Mouse (Mus musculus) lung, postnatal 4 days (tissue): ENCODE measurements at regions not wholly inside any gene's neighbourhood (a gene's known extent, or its start where the extent isn't known, plus 50 kb on each side); places are given as distances from the start of the nearest gene placed in this dataset.
A peak's percentile ranks its signal among the peaks of the same experiment; 100 is the strongest.

ENCODE experiments used
- DNase-seq, 2 experiments: peaks; one replicate each; pipeline ENCODE4 v3.0.0; 2021

- no peak for DNase-seq
Measured at GRCm38 (mm10) chr2:172777774-172778173, 162.3 kb downstream of the Bmp7 start.

- no peak for DNase-seq
Measured at GRCm38 (mm10) chr2:172779096-172779495, 161.0 kb downstream of the Bmp7 start.

DNA sequence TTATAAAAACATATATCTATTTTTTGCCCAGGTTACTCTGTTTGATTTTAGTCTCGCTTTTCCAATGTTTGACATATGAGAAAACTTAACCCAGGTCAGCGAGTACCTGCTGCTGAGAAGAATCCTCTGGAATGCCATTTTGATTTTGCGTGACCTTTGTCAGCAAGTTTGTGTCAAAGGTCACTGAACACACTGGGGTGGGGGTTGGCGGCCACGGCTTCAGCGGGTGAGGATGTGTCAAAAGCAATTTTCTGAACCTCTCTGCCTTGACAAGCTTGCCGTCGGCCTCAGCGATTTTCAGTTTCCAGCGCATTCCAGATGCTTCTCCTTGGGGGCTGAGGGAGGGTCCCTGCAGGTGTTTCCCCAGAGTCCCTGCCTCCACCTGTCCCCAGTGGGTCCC is 157.4 kb downstream of the Bmp7 start:
- DNase-seq, result no peak

- no peak for DNase-seq
Measured at GRCm38 (mm10) chr2:172786297-172786696, 153.8 kb downstream of the Bmp7 start.

- no peak for DNase-seq
Measured at GRCm38 (mm10) chr2:172787203-172787944, 152.7 kb downstream of the Bmp7 start.

DNA sequence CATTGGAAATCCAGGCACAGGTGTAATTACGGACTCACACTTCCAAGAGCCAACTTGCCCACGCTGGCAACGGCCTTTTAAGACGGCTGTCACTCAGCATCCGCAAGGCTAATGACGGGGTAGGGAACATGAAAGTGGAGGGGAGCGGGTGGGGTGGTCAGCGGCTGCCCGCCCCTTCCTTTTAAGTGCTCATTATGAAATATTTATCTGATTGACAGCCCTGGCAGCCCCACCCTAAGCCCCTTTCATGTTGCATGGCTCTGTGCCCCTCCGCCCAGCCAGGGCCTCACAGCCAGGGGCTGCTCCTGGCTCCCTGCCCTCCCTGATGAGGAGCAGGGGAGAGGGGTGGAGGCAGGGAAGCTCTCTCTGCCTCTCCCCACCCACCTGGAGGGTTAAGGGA is 150.9 kb downstream of the Bmp7 start:
- peak; percentile 16 to 58 for DNase-seq

DNA sequence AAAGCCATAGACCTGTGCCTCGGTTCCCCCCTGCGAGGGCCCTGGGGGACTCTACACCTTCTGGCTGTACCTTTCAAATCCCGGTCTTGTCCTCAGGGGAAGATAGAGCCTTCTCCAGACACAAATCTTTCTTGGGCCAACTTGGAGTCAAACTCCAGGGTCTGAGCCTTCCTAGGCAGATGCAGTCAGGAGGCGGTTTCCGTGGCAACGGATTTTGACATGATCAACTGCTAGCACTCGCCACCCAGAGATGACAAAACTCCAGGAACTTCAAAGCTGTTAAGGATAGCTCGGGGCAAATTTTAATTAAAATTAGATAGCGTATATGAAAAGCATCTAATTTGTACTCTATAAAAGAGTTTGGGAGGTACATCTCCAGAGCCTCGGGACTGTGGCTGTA is 147.6 kb downstream of the Bmp7 start:
- no peak for DNase-seq

DNA sequence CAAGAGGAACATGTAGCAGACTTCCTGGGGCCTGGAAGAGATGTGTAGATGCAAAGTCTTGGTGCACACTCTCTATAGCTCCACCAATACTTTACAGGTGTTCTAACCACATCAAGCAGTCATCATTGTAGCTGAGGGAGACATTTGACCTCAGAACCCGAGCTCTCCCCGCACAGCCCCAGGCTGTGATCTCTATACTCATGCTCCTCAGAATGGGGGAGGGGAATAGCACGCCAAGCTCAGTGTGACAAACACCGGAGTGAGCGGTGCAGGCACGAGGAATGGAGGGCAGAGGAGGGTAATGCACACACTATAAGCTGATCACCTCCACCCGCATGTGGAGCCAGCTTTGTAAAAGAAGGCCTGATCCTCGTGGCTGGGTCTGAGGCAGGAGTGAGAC is 146.1 kb downstream of the Bmp7 start:
- DNase-seq, result no peak

DNA sequence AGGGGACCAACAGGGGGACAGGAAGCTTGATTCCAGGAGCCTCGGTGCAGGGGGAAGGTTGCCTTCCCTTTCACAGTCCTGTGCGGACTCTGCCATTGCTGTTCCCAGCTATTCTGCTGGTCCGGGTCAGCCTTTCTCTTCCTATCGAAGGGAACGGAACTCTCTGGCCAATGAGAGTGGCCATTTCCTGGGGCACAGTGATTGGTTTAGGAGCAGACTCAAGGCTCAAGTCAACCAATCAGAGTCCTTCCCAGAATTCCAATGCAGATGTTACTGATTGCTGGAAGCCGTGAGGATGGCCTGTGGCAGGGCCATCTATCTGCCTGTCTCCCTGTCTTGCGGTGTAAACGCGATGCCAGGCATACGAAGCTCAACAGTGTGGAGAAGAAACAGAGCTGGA is 145.3 kb downstream of the Bmp7 start:
- no peak for DNase-seq

GRCm38 (mm10) chr2:172796104-172796503 is 144.0 kb downstream of the Bmp7 start:
- DNase-seq, result peak in 1 of 2 experiments; percentile 66

DNA sequence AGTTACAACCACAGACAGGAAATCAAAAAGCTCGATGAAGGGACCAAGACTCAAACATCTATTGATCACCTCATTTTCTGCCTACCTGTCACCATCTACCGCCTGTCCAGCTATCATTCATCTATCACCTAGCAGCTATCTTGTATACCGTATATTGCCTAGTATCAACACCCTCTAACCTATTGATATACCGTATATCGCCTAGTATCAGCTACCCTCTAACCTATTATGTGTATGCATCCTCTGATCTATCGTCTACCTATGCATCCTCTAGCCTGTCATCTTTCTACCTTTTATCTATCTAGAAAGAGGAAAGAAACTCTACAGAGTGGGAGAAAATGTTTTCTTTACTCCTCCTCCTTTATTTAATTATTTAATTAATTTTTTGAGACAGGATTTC is 143.2 kb downstream of the Bmp7 start:
- no peak for DNase-seq

DNA sequence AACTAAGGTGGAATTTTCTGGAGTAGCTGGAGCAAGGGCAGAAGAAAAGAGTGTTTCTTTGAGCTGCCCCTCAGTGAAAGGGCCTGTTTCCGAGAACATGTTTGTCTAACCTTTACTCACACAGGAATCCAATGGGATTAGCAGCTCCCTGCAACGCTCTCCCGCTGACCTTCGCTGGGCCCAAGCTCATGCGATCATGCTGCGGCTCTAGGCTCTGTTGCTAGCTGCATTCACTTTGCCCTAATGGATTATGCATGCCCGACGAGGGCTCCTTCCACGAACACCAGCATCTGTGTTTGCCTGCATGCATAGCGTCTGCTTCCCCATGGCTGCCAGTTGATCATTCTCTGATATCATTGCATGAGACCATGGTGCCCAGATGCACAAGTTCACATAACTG is 140.2 kb downstream of the Bmp7 start:
- DNase-seq, result no peak

GRCm38 (mm10) chr2:172800801-172801200 is 139.3 kb downstream of the Bmp7 start:
- DNase-seq, result no peak

DNA sequence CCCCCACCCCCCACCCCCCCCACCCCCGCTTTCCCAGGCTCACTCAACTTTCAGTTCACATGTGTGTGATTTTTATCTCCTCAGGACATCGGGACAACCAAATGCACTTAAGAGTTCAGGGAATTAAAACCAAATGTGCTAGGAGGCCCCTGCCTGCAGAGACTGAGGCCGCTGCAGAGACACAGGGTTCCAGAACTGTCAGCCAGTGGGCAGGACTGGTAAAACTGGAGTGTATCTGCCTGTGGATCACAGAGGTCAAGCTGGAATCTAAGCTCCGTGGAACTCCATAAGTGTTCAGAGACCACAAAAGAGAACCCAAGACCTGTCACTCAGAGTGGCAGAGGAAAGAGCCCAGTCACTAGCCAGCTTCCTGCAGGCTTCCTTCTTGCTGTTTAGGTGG is 138.3 kb downstream of the Bmp7 start:
- DNase-seq, result no peak

- DNase-seq, result no peak
Measured at GRCm38 (mm10) chr2:172807446-172807845, 132.7 kb downstream of the Bmp7 start.

DNA sequence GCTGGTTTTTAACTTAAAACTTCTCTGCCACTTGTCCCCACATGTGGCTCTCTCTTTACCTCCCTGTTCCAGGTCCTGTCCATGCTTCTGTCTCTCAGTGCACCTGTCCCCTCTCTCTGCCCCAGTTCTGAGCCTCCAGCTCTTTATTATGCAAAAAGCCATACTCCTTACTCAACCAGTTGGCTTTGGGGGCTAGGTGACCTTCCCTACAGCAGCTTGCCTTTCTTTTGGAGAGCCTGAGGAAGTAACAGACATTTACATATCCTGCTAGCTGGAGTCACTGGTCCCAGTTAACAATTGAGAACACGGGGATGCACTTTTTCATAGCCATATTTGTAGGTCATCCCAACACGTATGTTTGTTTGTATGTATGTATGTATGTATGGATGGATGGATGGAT is 130.8 kb downstream of the Bmp7 start:
- DNase-seq, result no peak

DNA sequence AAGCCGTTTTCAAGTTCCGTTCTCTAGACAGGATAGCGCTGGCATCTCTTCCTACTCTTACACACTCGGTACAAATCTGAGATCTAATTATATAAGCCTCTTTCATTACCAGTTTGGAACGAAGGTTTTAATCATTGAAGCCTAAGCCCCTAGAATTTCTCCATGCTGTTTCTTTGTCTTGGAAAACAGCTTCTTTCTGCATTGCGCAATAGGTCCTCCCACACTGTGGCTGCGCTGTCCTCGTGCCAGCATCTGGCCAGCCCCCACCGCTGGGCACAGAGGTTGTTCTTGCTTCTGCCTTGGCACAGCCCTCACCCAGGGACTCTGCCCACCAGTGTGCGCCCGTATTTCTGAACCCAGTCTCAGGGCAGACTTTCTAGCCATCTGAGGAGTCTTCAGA is 126.8 kb downstream of the Bmp7 start:
- DNase-seq, result no peak

DNA sequence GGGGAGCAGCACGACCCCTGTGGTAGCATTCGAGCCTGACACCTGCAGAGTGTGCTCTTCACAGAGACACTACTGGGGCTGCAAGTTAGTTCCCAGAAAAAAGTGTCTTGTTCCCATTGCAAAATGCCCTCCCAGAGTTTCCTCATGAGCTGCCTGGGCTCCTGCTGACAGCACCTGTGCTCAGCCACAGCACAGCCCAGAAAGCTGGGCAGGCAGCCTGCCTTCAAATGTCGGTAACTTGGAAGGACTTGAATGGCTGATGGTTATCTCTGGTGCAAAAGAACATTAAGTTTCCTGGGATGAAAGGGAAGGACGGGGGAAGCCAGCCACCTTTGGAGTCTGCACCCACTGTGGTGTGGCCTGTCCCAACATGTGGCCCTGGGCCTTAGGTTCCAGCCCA is 126.2 kb downstream of the Bmp7 start:
- no peak for DNase-seq

DNA sequence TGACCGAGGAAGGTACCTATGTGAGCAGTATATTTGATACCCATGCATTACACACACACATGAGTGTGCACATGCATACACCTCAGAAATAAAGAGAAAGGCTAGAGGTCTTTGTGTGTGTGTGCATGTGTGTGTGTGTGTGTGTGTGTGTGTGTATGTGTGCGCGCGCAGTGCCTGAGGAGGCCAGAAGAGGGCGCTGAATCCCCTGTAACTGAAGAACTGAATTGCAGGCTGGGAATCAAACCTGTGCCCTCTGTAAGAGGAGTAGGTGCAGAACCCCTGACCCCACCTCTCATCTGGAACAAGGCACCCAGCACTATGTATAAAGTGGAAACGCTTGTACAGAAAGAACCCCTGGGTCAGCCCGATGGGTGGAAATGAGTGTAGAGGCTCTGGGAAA is 125.0 kb downstream of the Bmp7 start:
- DNase-seq, result no peak

DNA sequence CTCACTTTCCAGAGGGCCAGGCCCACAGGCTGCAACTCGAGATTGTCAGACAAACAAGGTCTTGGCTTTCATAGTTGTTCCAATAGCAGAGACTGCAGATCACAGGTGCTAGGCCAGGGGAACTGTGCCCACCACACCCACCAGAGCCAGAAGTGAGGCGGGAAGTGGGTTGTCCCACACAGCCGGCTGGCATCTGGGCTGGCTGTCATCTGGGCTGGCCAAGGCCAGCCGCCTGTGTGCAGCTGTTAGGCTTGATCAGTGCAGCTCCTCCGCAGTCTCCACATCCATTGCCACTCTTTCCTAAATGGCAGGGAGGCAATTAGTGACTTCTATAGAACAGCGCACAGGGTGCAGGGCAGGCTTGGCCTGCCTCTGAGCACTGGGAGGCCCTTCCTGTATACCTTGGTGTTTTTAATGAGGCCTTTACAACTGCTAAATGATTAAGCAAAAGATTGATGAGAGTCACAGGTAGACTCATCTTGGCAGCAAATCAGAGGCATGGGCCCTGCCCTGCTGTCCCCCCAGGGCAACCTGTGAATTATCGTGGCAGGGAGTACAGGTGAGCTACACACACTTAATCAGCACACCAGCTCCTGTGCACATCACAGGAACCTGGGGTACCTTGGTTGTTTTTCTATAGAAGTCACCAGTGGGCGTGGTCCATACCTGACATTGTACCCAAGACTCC is 122.9 kb downstream of the Bmp7 start:
- no peak for DNase-seq
